Mouse (Mus musculus) embryo, embryonic 9.5 days (tissue): ENCODE results near the gene Tprkb.
"Not testable (repeated sequence)": the region's sequence is repeated elsewhere in the genome, so short reads cannot be mapped to it uniquely, and the experiment has no call there.

Experiments used
- DNase-seq: peaks from one replicate; pipeline ENCODE4 v3.0.0-alpha.2; 2017; ENCODE audit errors: extremely low spot score

Gene Tprkb

DNA sequence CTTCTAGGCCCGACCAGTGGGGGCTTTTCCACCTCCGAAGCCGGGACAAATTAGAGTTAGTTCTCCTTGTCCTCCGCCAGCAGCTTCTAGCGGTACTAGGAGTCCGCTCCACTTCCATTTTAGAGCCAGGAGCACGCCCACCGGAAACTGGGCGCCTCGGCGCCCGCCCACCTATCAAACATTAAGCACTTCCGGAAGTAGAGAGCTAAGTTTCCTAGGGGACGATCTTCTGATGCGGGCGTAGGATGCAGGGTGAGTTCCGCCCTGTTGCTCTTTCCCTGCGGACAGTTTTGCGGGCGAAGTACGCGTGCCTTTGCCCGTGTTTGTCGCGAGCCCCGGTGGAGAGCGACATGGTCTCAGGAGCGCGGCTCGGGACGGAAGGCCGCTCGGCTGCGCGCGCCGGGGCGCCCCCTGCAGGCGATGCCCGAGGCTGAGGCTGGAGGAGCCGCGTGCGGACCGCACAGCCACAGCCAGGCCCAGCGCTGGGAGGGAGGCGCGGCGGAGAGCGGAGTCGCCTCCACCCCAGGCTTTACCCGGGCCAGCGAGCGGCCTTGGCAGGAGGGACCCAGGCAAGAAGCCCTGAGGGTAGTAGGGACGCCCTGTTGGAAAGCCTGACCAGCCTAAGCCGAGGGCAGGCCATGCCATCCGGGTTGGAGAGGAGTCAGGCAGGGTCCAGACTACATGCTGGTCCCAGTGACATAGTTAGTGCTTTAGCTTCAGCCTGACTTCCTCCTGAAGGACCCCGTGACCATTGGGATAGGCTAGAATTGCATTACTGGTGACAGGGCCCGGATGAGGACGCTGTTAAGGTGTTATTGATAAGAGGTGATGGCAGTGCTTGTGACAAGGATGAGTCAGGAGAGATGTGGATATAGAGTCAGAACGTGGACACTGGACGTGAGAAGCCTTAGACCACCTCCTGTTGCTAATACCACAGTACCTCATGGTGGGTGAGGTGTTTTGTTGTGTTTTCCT lies 4.2 kb downstream of the Tprkb start, which contains the start of gene Nat8f1:
Nat8f1 (minus strand) TSS at position 149 of the 975 bp plus-strand sequence.
- peak; percentile 88 for DNase-seq

DNA sequence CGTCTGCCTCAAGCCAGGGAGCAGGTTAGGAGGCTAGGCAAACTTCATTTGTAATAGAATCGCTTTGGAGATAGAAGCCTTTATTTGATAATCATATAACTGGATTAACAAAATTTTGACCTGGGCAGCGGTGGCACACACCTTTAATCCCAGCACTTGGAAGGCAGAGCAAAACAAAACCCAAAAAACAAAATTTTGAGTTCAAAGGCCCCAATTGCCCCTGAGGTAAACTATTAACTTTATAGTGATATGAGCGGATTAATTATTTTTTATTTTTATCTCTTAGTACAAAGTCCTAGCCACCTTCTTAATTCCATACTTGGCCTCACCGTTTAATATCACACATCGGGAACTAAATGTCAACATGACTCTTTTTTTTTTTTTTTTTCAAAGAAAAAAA lies 4.9 kb downstream of the Tprkb start:
- no peak for DNase-seq

DNA sequence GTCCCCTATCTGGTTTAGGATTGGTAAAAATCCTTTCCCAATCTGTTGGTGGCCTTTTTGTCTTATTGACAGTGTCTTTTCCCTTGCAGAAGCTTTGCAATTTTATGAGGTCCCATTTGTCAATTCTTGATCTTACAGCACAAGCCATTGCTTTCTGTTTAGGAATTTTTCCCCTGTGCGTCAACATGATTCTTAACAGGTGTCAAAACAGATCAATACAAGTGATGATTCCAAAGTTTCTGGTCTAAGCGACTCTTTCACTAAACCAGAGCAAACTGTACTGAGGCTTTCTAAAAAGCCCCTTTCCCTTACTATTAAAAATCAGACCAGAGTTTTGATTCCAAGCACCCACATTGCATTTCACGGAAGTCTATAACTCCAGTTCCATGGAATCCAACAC lies 6.7 kb downstream of the Tprkb start:
- DNase-seq, result not testable (repeated sequence)

DNA sequence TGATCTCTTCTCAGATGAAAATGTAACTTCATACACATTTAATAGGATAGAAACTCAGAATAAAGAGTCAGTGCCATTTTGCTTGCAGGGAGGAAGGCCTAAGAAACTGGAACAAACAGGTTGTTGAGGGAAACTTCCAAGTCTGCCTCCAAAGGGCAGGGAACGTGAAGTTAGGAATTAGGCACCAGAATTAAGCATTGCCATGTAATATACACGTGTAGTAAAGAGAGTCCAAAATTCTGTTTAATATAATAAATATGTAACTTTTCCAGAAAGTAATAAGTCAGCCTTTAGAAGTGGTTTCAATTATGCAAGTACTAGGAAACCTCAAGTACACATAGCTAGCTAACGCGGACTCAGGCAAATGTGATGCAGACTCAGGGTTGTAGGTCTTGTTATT lies 7.7 kb downstream of the Tprkb start:
- DNase-seq, result no peak

DNA sequence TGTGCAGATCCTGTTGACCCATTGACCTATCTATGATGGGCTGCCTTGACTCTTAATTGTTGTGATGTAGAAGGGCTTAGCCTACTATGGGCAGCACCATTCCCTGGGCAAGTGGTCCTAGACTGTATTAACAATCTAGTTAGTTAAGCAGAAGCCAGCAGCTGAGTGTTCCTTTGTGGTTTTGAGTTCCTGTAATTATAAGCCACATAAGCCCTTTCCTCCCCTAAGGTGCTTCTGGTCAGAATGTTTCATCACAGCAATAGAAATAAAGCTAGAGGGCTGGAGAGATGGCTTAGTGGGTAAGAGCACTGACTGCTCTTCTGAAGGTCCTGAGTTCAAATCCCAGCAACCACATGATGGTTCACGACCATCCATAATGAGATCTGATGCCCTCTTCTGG lies 12.0 kb downstream of the Tprkb start:
- DNase-seq, result no peak

GRCm38 (mm10) chr6:85926709-85927108 lies 15.0 kb downstream of the Tprkb start:
- no peak for DNase-seq

DNA sequence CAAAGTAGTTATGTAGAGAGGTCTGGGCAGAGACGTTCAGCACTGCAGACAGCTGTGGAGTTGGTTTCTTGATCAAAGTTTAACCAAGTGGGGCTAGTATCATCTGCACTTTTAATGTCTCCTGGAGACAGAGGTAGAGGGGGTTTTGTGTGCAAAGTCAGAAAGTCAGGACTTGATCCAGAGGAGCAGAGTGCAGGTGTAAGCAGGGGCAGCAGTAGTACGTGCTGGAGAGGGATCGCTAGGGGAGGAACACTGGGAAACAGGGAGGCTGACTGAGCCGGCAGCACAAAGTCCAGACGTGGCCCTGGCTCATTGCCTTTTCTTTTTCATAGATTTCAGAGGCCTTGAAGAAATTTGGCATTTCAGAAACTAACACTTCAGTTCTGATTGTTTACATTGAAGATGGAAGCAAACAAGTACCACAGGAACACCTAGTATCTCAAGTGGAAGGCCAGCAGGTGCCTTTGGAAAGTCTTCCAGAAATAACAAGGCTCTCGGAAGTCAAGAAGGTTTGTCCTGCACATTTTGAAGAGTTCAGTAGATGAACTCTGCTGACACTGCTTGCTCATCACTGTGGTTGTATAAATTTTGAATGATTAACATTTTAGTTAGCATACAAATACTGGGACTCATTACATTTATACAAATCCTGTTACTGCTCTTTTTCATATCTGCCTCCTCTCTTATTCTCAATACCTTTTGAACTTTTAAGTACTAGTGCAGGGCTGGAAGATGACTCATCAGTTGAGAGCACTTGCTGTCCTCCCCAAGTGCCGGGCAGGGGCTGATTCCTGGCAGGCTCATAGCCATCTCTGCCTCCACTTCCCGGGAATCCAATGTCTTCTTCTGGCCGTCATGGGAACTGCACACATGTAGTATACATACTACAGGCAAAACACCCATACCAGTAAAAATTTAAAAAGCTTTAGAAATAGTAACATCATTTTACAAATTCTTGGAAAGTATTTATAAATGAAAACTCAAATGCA lies 16.1 kb downstream of the Tprkb start:
- no peak for DNase-seq

DNA sequence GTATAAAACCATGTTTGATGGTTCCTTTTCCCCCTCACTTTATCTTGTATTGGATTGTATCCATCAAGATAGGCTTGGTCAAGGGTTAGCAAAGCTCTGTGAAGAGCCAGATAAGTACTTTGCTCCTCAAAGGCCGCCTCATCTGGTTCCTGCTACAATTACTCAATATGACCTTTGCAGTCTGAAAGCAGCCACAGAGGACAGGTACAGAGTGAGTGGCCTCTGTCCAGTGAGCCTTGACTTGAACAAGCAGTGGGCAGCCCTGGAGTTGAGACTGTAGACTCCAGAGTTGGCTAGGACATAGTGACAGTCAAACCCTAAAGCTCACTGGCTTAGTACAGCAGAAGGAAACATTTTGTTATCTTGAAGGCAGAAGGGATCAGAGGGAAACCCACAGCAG lies 17.6 kb downstream of the Tprkb start:
- no peak for DNase-seq

DNA sequence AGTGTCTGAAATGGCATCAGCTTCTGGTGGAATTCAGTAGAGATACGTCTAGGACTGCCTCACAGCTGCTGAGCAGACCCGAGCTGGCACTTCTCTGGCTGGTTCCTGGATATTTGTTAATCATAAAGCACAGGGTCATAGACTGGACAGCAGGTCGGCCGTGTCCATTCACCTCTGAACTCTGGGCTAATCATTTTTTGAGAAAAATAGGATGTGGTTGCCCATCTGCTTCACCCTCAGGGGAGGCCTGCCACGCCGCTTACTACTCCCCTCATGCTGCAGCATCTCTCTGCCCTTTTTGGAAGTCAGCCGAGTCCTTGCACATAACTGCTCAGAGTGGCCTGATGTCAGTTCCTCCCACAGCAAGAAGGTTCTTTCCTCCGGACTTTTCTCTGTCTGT lies 22.4 kb downstream of the Tprkb start:
- DNase-seq, result no peak

- DNase-seq, result no peak
Measured at GRCm38 (mm10) chr6:85935646-85936045, 24.0 kb downstream of the Tprkb start.

DNA sequence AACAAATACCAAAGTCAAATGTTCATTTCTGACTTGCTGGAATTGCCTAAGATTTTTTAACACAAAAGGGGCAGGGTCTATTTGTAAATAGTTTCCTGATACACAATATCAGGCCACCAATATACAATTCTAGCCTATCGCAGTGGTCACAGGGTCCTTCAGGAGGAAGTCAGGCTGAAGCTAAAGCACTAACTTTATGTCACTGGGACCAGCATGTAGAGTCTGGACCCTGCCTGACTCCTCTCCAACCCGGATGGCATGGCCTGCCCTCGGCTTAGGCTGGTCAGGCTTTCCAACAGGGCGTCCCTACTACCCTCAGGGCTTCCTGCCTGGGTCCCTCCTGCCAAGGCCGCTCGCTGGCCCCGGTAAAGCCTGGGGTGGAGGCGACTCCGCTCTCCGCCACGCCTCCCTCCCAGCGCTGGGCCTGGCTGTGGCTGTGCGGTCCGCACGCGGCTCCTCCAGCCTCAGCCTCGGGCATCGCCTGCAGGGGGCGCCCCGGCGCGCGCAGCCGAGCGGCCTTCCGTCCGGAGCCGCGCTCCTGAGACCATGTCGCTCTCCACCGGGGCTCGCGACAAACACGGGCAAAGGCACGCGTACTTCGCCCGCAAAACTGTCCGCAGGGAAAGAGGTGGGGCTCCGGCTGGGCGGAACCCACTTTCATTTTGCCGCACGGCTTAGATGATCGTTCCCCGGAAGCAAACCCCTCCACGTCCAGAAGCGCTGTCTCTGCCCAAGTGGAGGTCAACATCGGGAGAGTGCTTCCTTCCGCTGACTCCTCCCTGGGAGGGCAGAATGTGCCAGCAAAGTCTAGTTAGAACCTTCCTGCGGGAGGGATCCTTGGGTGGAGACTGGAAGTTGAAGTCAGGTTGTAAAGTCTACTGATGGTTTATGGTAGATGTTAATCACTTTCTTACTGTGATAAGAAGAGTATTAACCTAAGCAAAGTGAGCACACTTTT lies 25.1 kb downstream of the Tprkb start:
- DNase-seq, result peak; percentile 81

- no peak for DNase-seq
Measured at GRCm38 (mm10) chr6:85938701-85939100, 27.0 kb downstream of the Tprkb start.

DNA sequence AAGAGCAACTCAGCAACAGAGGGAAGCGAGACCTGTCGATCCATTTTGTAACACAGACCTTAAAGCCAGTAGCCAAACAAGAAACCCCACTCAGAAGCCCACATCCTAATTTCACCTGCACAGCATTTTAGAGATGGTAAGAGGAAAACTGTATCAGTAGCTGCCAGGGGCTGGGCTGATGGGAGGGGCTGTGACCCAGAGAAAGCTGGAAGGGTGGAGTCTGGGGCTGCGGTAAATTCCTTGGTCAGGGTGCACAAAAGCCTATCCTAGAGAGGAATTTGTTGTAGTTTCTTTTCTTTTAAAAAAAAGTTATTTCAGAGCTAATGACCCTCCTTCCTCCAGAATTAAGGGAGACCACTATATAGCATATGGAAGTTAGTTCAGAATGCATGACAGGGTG lies 30.8 kb downstream of the Tprkb start:
- no peak for DNase-seq

DNA sequence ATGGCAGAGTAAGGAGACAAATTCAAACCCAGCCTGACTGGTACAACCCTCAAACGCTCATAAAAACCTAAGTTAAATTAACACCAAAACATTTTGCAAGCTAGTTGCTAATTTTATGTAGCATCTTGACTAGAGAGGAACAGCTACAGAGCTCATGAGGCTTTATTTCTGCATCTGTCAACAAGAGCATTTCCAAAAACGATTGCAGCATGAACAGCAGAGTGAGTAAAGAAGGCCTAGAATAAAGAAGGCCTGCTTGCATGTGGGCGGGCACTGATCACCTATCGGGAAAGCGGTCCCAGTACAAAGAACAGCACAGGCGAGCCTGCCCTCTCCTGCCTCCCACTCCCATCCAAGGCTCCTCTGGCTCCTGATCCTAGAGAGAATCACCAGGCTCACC lies 36.9 kb downstream of the Tprkb start:
- no peak for DNase-seq

DNA sequence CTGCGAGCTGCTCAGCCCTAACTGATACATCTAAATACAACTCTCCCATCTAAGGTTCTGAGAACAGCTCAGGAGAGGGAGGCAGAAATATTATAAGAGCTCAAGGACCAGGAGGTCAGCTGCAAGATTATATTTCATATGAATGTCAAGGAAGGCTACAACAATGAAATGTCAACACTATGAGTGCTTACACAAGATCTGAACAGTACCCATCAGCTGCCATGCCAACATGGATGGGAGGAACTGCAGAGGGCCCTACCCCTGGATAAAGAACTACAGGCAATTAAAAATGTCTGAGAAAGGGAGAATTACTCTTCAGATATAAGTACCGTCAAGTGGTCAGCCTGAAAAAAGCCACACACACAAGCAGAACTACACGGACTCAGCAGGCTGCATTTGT lies 45.9 kb downstream of the Tprkb start:
- DNase-seq, result no peak

- peak; percentile 91 for DNase-seq
Measured at GRCm38 (mm10) chr6:85961101-85962091, 49.7 kb downstream of the Tprkb start, which contains the start of gene Dusp11. Gene Dusp11 (minus strand): TSS chr6:85961667.

- not testable (repeated sequence) for DNase-seq
Measured at GRCm38 (mm10) chr6:85966081-85966480, 54.4 kb downstream of the Tprkb start.

GRCm38 (mm10) chr6:85966686-85967085 lies 55.0 kb downstream of the Tprkb start:
- DNase-seq, result no peak

- no peak for DNase-seq
Measured at GRCm38 (mm10) chr6:85969889-85970288, 58.2 kb downstream of the Tprkb start.

- DNase-seq, result no peak
Measured at GRCm38 (mm10) chr6:85972699-85973098, 61.0 kb downstream of the Tprkb start.
